Mouse (Mus musculus) neural tube, embryonic 11.5 days (tissue): ENCODE measurements around the gene Utp14b. TPM values are rescaled to one million over a fixed set of nuclear protein-coding genes. Genes with fewer than 3 reads are reported as not detected.

ENCODE experiments used
- ATAC-seq: fragments of 200-750 bp; cut with Nextera tagmentation; 2 replicates; pipeline ENCODE4 v1.8.0; 2017; ENCODE audit warnings: moderate number of reproducible peaks, mild to moderate bottlenecking, moderate TSS enrichment, moderate library complexity; ENCODE audit not compliant: insufficient read depth, low FRiP score, low TSS enrichment
- DNase-seq: peaks from one replicate; pipeline ENCODE4 v3.0.0-alpha.2; 2015; ENCODE audit warnings: low spot score
- H3K27ac ChIP-seq: fragments of 300-500 bp; sonication (generic); 2 replicates; pipeline ENCODE4 v1.5.1; 2014; ENCODE audit warnings: low read depth, mild to moderate bottlenecking, low read length
- H3K27me3 ChIP-seq: fragments of 300-500 bp; sonication (generic); 2 replicates; pipeline ENCODE4 v1.6.1; 2014; ENCODE audit warnings: mild to moderate bottlenecking, low read length, mixed read lengths; ENCODE audit not compliant: control insufficient read depth, insufficient read depth
- H3K36me3 ChIP-seq: fragments of 300-500 bp; sonication (generic); 2 replicates; pipeline ENCODE4 v1.6.1; 2014; ENCODE audit warnings: mild to moderate bottlenecking, low read length, moderate library complexity, mixed read lengths; ENCODE audit not compliant: control insufficient read depth, insufficient read depth
- H3K4me1 ChIP-seq: fragments of 300-500 bp; sonication (generic); 2 replicates; pipeline ENCODE4 v1.6.1; 2014; ENCODE audit warnings: low read length, mixed read lengths; ENCODE audit not compliant: control insufficient read depth, insufficient read depth
- H3K4me2 ChIP-seq: fragments of 300-500 bp; sonication (generic); 2 replicates; pipeline ENCODE4 v1.6.1; 2014; ENCODE audit warnings: low read depth, mild to moderate bottlenecking, moderate library complexity
- H3K4me3 ChIP-seq: fragments of 300-500 bp; sonication (generic); 2 replicates; pipeline ENCODE4 v1.5.1; 2014; ENCODE audit warnings: low read depth, low read length
- H3K9ac ChIP-seq: fragments of 300-500 bp; sonication (generic); 2 replicates; pipeline ENCODE4 v1.6.1; 2014; ENCODE audit warnings: mild to moderate bottlenecking, low read length
- H3K9me3 ChIP-seq: fragments of 300-500 bp; sonication (generic); 2 replicates; pipeline ENCODE4 v1.6.1; 2016; ENCODE audit warnings: low read length; ENCODE audit not compliant: control insufficient read depth
- WGBS: fragments of 180-500 bp; shearing (Covaris S2); extraction: QIAGEN DNeasy Blood & Tissue Kit; methylation state at CpG from one replicate; pipeline ENCODE4 v1.1.7; 2014; 5-methylcytosine and 5-hydroxymethylcytosine counted together
- polyA plus RNA-seq: library from polyadenylated mRNA; unstranded; fragments of >200 nt; fragmentation: Nextera tagmentation; extraction: Ambion mirVana; gene quantifications from 2 replicates; pipeline ENCODE4 v1.2.1, GENCODE M21; 2014

The Utp14b gene
- polyA plus RNA-seq, 1 experiment from 2014 or later, result 5.0 TPM

DNA sequence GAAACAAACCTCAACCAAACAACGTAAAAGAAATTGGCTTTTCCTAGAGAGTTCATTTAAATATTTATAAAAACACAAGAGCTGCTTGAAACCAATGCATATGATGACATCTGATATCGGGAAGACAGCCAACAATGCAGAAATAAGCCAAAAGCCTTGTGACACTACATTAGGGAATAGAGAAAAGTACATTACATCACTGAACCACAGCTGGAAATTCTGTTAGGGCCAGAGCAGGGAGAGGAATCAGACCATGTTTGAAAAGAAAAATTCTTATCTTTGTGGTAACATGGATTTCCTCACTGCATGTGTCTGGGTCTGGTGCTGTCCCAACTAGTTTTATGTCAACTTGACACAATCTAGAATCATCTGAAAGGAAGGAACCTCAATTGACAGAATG, 15.6 kb upstream of the Utp14b start:
- ATAC-seq (no peak), DNase-seq (no peak)
- Histone ChIP-seq H3K36me3 (no peaks in the 10 kb centered on the region), H3K9me3 (no peaks in the 10 kb centered on the region), H3K4me3 (no peak overlapping the region), H3K9ac (no peak overlapping the region), H3K27me3 (no peaks in the 10 kb centered on the region), H3K4me1 (no peaks in the 10 kb centered on the region), H3K4me2 (no peak overlapping the region), H3K27ac (no peak overlapping the region)
- WGBS, result 97% methylated on average over 2 of the region's 2 CpGs

DNA sequence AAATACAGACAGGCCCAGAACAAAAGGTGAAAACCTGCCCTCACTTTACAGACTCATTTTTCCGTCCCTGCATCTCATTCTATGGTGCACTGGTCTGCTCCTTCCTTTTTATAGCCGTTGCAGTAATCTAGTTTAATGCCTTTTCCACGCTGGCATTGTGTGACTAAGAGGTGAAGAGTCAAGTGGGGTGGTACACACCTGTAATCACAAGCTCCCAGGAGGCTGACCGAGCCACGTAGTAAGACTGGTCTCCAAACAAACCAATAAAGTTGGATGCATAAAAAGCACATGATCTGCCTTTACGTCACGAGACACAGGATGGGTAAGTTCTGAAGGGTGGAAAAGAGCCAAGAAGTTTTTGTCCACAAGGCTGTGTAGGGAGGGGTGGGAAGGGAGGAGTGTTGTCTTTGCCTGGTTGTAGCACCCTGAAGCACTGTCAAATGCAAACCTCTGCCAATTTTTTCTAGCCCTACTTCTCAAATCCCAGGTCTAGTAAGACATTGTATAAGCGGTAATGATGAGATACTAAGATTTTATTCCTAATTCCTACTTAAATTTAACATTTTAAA, 10.4 kb upstream of the Utp14b start:
- no peaks in the 10 kb centered on the region for H3K27me3 ChIP-seq
- DNase-seq, result no peak
- no peak overlapping the region for H3K27ac ChIP-seq
- H3K4me1 ChIP-seq, result no peaks in the 10 kb centered on the region
- H3K9ac ChIP-seq, result no peak overlapping the region
- no peak for ATAC-seq
- no peaks in the 10 kb centered on the region for H3K36me3 ChIP-seq
- no peaks in the 10 kb centered on the region for H3K9me3 ChIP-seq
- no peak overlapping the region for H3K4me2 ChIP-seq
- 45% methylated on average over 8 of the region's 8 CpGs for WGBS
- H3K4me3 ChIP-seq, result no peak overlapping the region

DNA sequence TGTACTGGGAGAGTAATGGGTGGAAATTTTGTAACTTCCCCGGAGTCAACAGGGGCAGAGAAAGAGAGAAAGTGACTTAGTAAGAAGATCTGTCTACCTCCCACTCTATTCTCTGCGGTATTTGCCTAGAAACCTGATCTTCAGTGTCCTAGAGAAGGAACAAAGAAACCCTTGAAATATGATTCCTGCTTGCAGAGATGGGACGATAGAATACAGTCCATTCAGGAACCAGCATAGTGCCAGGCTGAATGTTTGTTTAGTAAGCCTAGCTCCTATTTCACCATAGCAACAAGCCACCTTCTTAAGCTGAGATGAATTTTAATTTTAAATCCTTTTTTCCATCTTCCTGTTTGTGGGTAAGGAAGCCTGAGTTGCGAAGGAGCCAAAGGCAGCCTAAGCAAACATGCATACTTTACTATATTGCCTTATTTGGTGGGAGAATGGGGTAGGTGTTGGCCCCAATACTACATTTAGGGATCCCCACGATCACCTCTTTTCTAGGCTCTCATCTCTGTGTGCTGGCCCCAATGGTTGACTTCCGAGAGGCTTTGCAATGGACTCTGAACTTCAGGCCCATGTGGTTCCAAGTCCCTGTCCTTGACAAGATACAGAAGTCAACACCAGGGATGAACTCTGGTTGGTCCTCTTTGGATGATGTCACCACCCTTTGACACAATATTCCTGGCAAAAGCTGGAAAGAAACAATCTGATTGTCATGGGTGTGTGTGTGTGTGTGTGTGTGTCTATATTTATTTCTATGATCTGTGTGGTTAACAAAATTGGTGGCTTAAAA, 8.4 kb upstream of the Utp14b start:
- WGBS, result 46% methylated on average over 6 of the region's 6 CpGs
- DNase-seq, result no peak
- ATAC-seq, result no peak

DNA sequence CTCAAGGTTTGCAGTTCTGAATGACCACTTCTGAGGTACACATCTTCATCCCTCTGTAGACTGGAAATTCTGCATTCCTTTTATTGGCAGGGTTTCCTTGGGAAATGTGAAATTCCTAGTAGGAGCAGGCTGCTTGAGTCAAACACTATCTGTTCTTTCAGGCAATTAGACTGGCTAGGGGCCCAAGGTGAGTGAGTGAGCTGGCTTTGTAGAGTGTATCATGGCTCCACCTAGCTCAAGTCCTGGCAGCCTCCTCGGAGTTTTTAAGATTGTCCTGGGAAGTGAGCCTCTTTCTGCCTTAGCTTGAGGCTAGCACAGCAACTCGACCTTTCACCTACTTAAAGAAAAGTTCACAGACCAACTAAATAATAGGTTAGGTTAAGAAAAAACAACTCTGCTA, 1.4 kb upstream of the Utp14b start:
- DNase-seq, result peak; percentile 18
- 22% methylated on average over 2 of the region's 2 CpGs for WGBS
- H3K27ac ChIP-seq, result no peak overlapping the region

More for the DNA sequence above, 8.4 kb upstream of the Utp14b start:
- Histone ChIP-seq H3K27me3 (no peaks in the 10 kb centered on the region), H3K27ac (no peak overlapping the region), H3K9ac (no peak overlapping the region), H3K4me2 (no peak overlapping the region), H3K9me3 (no peaks in the 10 kb centered on the region), H3K36me3 (no peaks in the 10 kb centered on the region), H3K4me1 (no peaks in the 10 kb centered on the region), H3K4me3 (no peak overlapping the region)

DNA sequence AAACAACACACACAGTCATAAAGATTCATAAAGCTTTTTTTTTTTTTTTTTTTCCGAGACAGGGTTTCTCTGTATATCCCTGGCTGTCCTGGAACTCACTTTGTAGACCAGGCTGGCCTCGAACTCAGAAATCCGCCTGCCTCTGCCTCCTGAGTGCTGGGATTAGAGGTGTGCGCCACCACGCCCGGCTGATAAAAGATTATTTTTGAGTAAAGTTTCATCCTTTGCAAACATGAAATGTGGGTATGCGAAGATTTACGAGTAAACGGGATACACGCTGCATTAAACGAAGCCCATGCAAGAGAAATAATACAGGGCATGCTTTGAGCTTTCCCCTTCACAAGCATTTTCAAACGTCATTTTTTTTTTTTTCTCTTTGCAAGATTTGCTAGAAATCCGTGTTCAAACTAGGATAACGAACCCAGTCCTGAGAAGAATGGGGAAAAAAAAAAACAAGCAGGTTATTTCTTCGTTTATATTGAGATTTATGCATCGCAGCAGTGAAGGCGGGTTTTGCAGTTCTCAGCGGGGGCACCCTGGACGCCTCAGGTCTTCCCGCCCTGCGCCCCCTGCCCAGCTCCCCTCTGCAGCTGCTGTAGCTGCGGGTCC, 713 bp upstream of the Utp14b start:
- WGBS, result 30% methylated on average over 21 of the region's 22 CpGs
- Histone ChIP-seq H3K27me3 (no peaks in the 10 kb centered on the region), H3K4me2 (peak overlapping the region; percentile 43), H3K36me3 (no peaks in the 10 kb centered on the region), H3K4me3 (peak overlapping the region; percentile 97), H3K9ac (peak overlapping the region; percentile 44), H3K9me3 (no peaks in the 10 kb centered on the region), H3K4me1 (peaks cover 13% of the 10 kb centered on the region), H3K27ac (peak overlapping the region; percentile 97)
- no peak for DNase-seq
- no peak for ATAC-seq

More for the DNA sequence above, 1.4 kb upstream of the Utp14b start:
- H3K9ac ChIP-seq, result no peak overlapping the region
- no peaks in the 10 kb centered on the region for H3K27me3 ChIP-seq
- no peak for ATAC-seq
- no peaks in the 10 kb centered on the region for H3K9me3 ChIP-seq
- peaks cover 13% of the 10 kb centered on the region for H3K4me1 ChIP-seq
- H3K36me3 ChIP-seq, result no peaks in the 10 kb centered on the region
- H3K4me2 ChIP-seq, result no peak overlapping the region
- H3K4me3 ChIP-seq, result no peak overlapping the region

DNA sequence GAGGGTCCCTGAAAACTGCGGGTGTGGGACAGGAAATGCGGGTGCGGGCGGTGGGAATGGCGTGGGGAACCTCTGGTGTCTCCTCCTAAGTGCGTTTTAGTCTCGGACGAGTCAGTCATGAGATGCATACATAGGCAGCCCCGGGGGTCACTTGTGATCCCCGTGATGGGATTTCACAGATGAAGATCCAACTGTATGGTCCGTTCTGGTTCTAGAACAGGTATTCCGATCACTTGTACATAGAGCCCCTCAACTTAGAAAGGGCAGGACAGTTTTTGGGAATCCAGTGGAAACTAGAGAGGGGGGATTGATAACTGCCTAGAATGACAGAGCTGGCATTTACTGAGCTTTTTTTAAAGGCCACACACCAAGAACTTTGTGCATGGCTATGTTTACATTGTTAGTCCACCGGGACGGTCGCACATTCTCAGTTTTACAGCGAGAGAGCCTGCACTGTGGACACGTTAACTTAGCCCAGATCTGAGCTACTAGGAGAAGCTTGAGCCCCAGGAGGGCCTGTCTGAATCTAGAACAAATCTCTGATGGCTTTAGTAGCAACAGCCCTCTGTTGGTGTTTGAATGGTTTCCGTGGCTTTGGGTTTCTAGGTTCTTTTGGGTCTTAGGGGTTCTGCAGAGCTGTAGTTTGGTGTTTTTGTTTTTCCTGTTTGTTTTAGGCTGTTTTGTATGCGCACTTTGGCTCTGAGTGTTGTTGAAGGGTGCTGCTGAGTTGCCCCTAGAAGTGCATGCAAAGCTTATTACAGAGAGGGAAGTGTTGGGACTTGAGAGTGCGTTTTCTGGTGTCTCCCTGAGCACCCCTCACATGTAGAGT, 817 bp downstream of the Utp14b start:
- peak; percentile 25 for DNase-seq
- peak overlapping the region; percentile 76 for H3K4me2 ChIP-seq
- H3K9me3 ChIP-seq, result no peaks in the 10 kb centered on the region
- H3K4me3 ChIP-seq, result peak overlapping the region; percentile 97
- H3K27me3 ChIP-seq, result no peaks in the 10 kb centered on the region
- H3K27ac ChIP-seq, result peak overlapping the region; percentile 97
- H3K36me3 ChIP-seq, result no peaks in the 10 kb centered on the region
- H3K9ac ChIP-seq, result peak overlapping the region; percentile 96
- peaks cover 13% of the 10 kb centered on the region for H3K4me1 ChIP-seq
- WGBS, result under 1% methylated on average over 20 of the region's 20 CpGs
- no peak; the same call in 1 of the 2 replicates for ATAC-seq

DNA sequence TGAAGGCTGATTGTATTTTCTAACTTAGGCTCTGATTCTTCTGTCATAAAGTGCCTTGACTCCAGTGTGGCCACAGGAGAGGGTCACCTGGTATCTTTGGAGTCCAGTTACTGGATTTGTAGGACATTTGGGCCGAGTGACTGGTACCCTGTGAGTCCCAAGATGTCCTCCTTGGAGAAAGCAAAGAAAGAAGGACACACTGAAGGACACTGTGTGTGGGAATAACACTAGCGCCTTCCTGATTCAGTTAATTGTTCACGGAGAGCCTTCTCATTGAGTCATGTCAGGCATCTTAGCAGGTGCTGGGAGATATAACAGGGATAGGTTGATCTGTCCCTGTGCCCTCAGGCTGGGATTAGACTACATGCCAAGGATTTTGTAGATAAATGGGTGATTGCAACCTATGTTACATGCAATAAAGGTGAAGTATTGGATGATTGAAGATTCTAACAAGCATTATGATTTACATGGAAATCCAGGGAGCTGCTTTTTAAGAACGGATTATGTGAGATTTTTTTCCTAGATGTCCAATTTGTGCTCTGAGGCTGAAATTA, 1.5 kb downstream of the Utp14b start:
- peak overlapping the region; percentile 76 for H3K4me2 ChIP-seq
- no peak overlapping the region for H3K27ac ChIP-seq
- H3K27me3 ChIP-seq, result no peaks in the 10 kb centered on the region
- no peak for ATAC-seq
- no peaks in the 10 kb centered on the region for H3K9me3 ChIP-seq
- no peak for DNase-seq
- no peaks in the 10 kb centered on the region for H3K36me3 ChIP-seq
- WGBS, result 33% methylated on average over 4 of the region's 4 CpGs
- peaks cover 13% of the 10 kb centered on the region for H3K4me1 ChIP-seq
- H3K4me3 ChIP-seq, result peak overlapping the region; percentile 97
- peak overlapping the region; percentile 96 for H3K9ac ChIP-seq

DNA sequence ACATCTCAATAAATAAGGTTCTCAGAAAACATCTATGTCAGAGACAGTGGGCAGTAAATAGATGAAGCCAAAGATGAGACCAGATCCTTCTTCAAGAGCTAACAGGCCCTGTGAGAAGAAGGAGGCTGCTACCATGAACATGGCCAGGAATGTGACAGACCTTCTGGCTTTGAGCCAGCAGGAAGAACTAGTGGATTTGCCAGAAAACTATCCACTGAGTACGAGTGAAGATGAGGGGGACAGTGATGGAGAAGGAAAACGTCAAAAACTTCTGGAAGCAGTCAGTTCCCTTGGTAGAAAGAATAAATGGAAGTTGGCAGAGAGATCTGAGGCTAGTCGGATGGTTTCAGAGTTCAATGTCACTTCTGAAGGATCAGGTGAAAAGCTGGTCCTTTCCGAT, 6.5 kb downstream of the Utp14b start:
- no peak overlapping the region for H3K4me3 ChIP-seq
- no peaks in the 10 kb centered on the region for H3K27me3 ChIP-seq
- no peak for ATAC-seq
- peaks cover 5% of the 10 kb centered on the region for H3K36me3 ChIP-seq
- H3K9ac ChIP-seq, result no peak overlapping the region
- no peak overlapping the region for H3K27ac ChIP-seq
- H3K4me1 ChIP-seq, result peaks cover 7% of the 10 kb centered on the region
- WGBS, result 90% methylated on average over 4 of the region's 4 CpGs
- H3K9me3 ChIP-seq, result no peaks in the 10 kb centered on the region
- DNase-seq, result no peak
- no peak overlapping the region for H3K4me2 ChIP-seq
